Mouse (Mus musculus) erythroblast, embryonic 14.5 days (primary cell): ENCODE data around the gene Myh4. TPM values are rescaled to one million over a fixed set of nuclear protein-coding genes. Genes with fewer than 3 reads are reported as not detected.

ENCODE experiments used
- H3K27me3 ChIP-seq: 2 replicates; pipeline ENCODE4 v1.6.1; 2012; ENCODE audit warnings: inconsistent platforms; ENCODE audit not compliant: control insufficient read depth
- H3K36me3 ChIP-seq: 2 replicates; pipeline ENCODE4 v1.6.1; 2012; ENCODE audit warnings: mild to moderate bottlenecking, inconsistent platforms; ENCODE audit not compliant: control insufficient read depth
- H3K4me1 ChIP-seq: 2 replicates; pipeline ENCODE4 v1.6.1; 2012; ENCODE audit warnings: inconsistent platforms; ENCODE audit not compliant: control insufficient read depth
- H3K4me3 ChIP-seq: replicated peaks from 2 replicates; pipeline ENCODE3; 2012; ENCODE audit warnings: moderate library complexity, mild to moderate bottlenecking, inconsistent platforms
- H3K9me3 ChIP-seq: 2 replicates; pipeline ENCODE4 v1.6.1; 2012; ENCODE audit warnings: low read length, inconsistent platforms, mixed read lengths; ENCODE audit not compliant: control insufficient read depth
- GATA1 ChIP-seq: IDR thresholded peaks from 2 replicates; pipeline ENCODE4 v1.6.1; 2012; ENCODE audit warnings: low read length, inconsistent platforms, mixed read lengths
- TAL1 ChIP-seq: IDR thresholded peaks from 3 replicates; pipeline ENCODE4 v1.6.1; 2012; ENCODE audit warnings: low read length, inconsistent platforms, mixed read lengths
- polyA plus RNA-seq: library from polyadenylated mRNA; stranded (reverse); fragments of >175 nt; gene quantifications from 2 replicates; pipeline ENCODE4 v1.2.3, GENCODE M21; 2012

Myh4 gene
- polyA plus RNA-seq, 1 experiment: not detected

GRCm38 (mm10) chr11:67293440-67293839 is 55.6 kb downstream of the Myh4 start:
- H3K27me3 ChIP-seq: no peaks in the 10 kb centered on the region
- peaks cover 27% of the 10 kb centered on the region for H3K9me3 ChIP-seq
- no peak overlapping the region for H3K4me3 ChIP-seq
- TF ChIP-seq GATA1 (no peak), TAL1 (no peak)
- no peaks in the 10 kb centered on the region for H3K36me3 ChIP-seq
- no peaks in the 10 kb centered on the region for H3K4me1 ChIP-seq

Other genes starting within 250 kb of the Myh4 start
- not detected in 2 replicates for gene Tmem220, start 212.9 kb upstream of the Myh4 start, polyA plus RNA-seq
- 0.11 and 0.21 TPM in 2 replicates for gene Adprm, start 185.4 kb upstream of the Myh4 start, polyA plus RNA-seq
- 0.03 and 0.09 TPM in 2 replicates for gene Sco1, start 185.4 kb upstream of the Myh4 start, polyA plus RNA-seq
- not detected in 2 replicates for gene Myh3, start 159.7 kb upstream of the Myh4 start, polyA plus RNA-seq
- not detected in 2 replicates for gene Myh2, start 67.0 kb upstream of the Myh4 start, polyA plus RNA-seq
- not detected in 2 replicates for gene Myh1, start 38.0 kb upstream of the Myh4 start, polyA plus RNA-seq
- gene Myh8, start 39.1 kb downstream of the Myh4 start, polyA plus RNA-seq: not detected in 2 replicates
- not detected in 2 replicates for gene Myh13, start 83.6 kb downstream of the Myh4 start, polyA plus RNA-seq
- 0.01 and 0.06 TPM in 2 replicates for gene Gas7, start 217.4 kb downstream of the Myh4 start, polyA plus RNA-seq